Mouse (Mus musculus): Measurements from ENCODE around the gene Gm27027. TPM values are rescaled to one million over a fixed set of nuclear protein-coding genes. Genes with fewer than 3 reads are reported as not detected.

Gm27027 gene
- polyA plus RNA-seq, 2 experiments, result 0.43 TPM; not detected in 1

GRCm38 (mm10) chr2:93964494-93965160, 31.5 kb downstream of the Gm27027 start:
- DNase-seq (ENCODE audit: low spot score), result no peak
- TF ChIP-seq POLR2A (IDR thresholded peaks at IDR 0.05; ENCODE audit: borderline replicate concordance, extremely low read depth, insufficient read depth, insufficient read length), result no peak
- H3K9ac ChIP-seq (ENCODE audit: low read depth, low read length, severe bottlenecking), result no peak overlapping the region
- no peaks in the 10 kb centered on the region for H3K27me3 ChIP-seq (ENCODE audit: control insufficient read depth, insufficient read depth, low read length)
- ATAC-seq (ENCODE audit: low FRiP score, low read depth), result no peak
- no peaks in the 10 kb centered on the region for H3K36me3 ChIP-seq (ENCODE audit: control insufficient read depth, insufficient read depth, low read length)
- H3K4me3 ChIP-seq (replicated peaks; ENCODE audit: low read length), result no peak overlapping the region
- no peaks in the 10 kb centered on the region for H3K4me1 ChIP-seq (ENCODE audit: control insufficient read depth, insufficient read depth, low read length)
- H3K4me2 ChIP-seq (replicated peaks; ENCODE audit: low read depth, low read length, severe bottlenecking), result no peak overlapping the region
- H3K9me3 ChIP-seq (ENCODE audit: control insufficient read depth, low read length), result no peaks in the 10 kb centered on the region
- no peak overlapping the region for H3K27ac ChIP-seq (replicated peaks; ENCODE audit: low read depth, low read length)
- 59% methylated on average over 7 of the region's 7 CpGs for WGBS

DNA sequence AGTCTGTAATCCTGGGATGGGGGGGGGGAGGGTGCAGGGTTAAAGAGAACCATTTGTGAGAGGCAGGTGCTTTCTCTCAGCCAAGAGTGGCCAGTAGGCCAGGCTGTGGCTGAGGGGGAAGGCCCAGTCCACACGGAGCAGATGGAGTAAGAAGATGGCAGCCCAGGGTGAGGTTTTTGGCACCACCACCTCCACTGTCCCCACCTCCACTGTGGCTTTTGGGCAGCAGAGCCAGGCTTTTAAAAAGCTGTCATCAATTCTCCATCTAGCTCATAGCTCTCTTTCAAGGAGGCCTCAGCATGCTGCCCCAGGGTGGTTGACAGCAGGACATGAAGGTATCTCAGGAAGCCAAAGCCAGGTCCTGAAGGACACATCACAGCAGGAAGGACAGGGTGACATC, 32.4 kb downstream of the Gm27027 start:
- Histone ChIP-seq H3K4me3 (replicated peaks; ENCODE audit: low read length) (no peak overlapping the region), H3K4me1 (ENCODE audit: control insufficient read depth, insufficient read depth, low read length) (no peaks in the 10 kb centered on the region), H3K27me3 (ENCODE audit: control insufficient read depth, insufficient read depth, low read length) (no peaks in the 10 kb centered on the region), H3K27ac (replicated peaks; ENCODE audit: low read depth, low read length) (no peak overlapping the region), H3K4me2 (replicated peaks; ENCODE audit: low read depth, low read length, severe bottlenecking) (no peak overlapping the region), H3K9ac (ENCODE audit: low read depth, low read length, severe bottlenecking) (no peak overlapping the region), H3K9me3 (ENCODE audit: control insufficient read depth, low read length) (no peaks in the 10 kb centered on the region), H3K36me3 (ENCODE audit: control insufficient read depth, insufficient read depth, low read length) (no peaks in the 10 kb centered on the region)
- 67% methylated on average over 1 of the region's 1 CpGs for WGBS
- DNase-seq (ENCODE audit: low spot score) (no peak), ATAC-seq (ENCODE audit: low FRiP score, low read depth) (no peak)
- TF ChIP-seq POLR2A (IDR thresholded peaks at IDR 0.05; ENCODE audit: borderline replicate concordance, extremely low read depth, insufficient read depth, insufficient read length), result no peak

GRCm38 (mm10) chr2:93961716-93962115, 34.4 kb downstream of the Gm27027 start:
- ATAC-seq (ENCODE audit: low FRiP score, low read depth), result no peak
- H3K9ac ChIP-seq (ENCODE audit: low read depth, low read length, severe bottlenecking), result no peak overlapping the region
- no peak overlapping the region for H3K4me2 ChIP-seq (replicated peaks; ENCODE audit: low read depth, low read length, severe bottlenecking)
- H3K9me3 ChIP-seq (ENCODE audit: control insufficient read depth, low read length), result no peaks in the 10 kb centered on the region
- TF ChIP-seq POLR2A (IDR thresholded peaks at IDR 0.05; ENCODE audit: borderline replicate concordance, extremely low read depth, insufficient read depth, insufficient read length), result no peak
- DNase-seq (ENCODE audit: low spot score), result no peak
- 71% methylated on average over 8 of the region's 8 CpGs for WGBS
- H3K36me3 ChIP-seq (ENCODE audit: control insufficient read depth, insufficient read depth, low read length), result no peaks in the 10 kb centered on the region
- peaks cover 16% of the 10 kb centered on the region for H3K27me3 ChIP-seq (ENCODE audit: control insufficient read depth, insufficient read depth, low read length)
- no peak overlapping the region for H3K4me3 ChIP-seq (replicated peaks; ENCODE audit: low read length)
- no peak overlapping the region for H3K27ac ChIP-seq (replicated peaks; ENCODE audit: low read depth, low read length)
- no peaks in the 10 kb centered on the region for H3K4me1 ChIP-seq (ENCODE audit: control insufficient read depth, insufficient read depth, low read length)

DNA sequence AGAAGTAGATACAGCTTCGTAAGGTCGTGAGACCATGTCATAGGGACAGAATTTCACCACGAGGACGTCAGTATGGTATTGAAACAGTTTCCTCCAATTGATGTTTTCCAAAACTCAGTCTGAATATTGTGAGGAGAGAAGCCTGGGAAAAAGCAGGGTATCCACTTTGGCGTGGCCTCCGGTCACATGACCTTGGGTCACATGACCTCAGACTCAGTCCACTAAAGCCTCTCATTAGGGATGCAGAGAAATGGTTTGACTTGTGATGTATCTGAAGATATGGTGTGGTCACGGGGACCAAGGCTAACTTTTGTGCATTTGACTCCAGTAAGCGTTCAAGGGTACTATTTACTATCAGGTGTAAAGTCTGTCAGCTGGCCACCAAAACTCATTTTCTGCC, 36.8 kb downstream of the Gm27027 start:
- no peak for ATAC-seq (ENCODE audit: low FRiP score, low read depth)
- 74% methylated on average over 8 of the region's 8 CpGs for WGBS
- no peak for TF ChIP-seq POLR2A (IDR thresholded peaks at IDR 0.05; ENCODE audit: borderline replicate concordance, extremely low read depth, insufficient read depth, insufficient read length)
- no peak overlapping the region for H3K9ac ChIP-seq (ENCODE audit: low read depth, low read length, severe bottlenecking)
- no peaks in the 10 kb centered on the region for H3K9me3 ChIP-seq (ENCODE audit: control insufficient read depth, low read length)
- H3K27me3 ChIP-seq (ENCODE audit: control insufficient read depth, insufficient read depth, low read length), result peaks cover 40% of the 10 kb centered on the region
- no peak overlapping the region for H3K4me3 ChIP-seq (replicated peaks; ENCODE audit: low read length)
- H3K4me1 ChIP-seq (ENCODE audit: control insufficient read depth, insufficient read depth, low read length), result 0 out of 2 replicates have a peak, but pooled peaks cover 2% of the 10 kb centered on the region
- H3K4me2 ChIP-seq (replicated peaks; ENCODE audit: low read depth, low read length, severe bottlenecking), result no peak overlapping the region
- no peaks in the 10 kb centered on the region for H3K36me3 ChIP-seq (ENCODE audit: control insufficient read depth, insufficient read depth, low read length)
- no peak for DNase-seq (ENCODE audit: low spot score)
- H3K27ac ChIP-seq (replicated peaks; ENCODE audit: low read depth, low read length), result no peak overlapping the region

- TF ChIP-seq POLR2A (IDR thresholded peaks at IDR 0.05; ENCODE audit: borderline replicate concordance, extremely low read depth, insufficient read depth, insufficient read length), result no peak
- no peak overlapping the region for H3K27ac ChIP-seq (replicated peaks; ENCODE audit: low read depth, low read length)
- H3K4me2 ChIP-seq (replicated peaks; ENCODE audit: low read depth, low read length, severe bottlenecking), result no peak overlapping the region
- peaks cover 51% of the 10 kb centered on the region for H3K27me3 ChIP-seq (ENCODE audit: control insufficient read depth, insufficient read depth, low read length)
- DNase-seq (ENCODE audit: low spot score), result no peak
- H3K9me3 ChIP-seq (ENCODE audit: control insufficient read depth, low read length), result no peaks in the 10 kb centered on the region
- WGBS, result 79% methylated on average over 3 of the region's 3 CpGs
- H3K4me1 ChIP-seq (ENCODE audit: control insufficient read depth, insufficient read depth, low read length), result 0 out of 2 replicates have a peak, but pooled peaks cover 2% of the 10 kb centered on the region
- H3K9ac ChIP-seq (ENCODE audit: low read depth, low read length, severe bottlenecking), result no peak overlapping the region
- H3K36me3 ChIP-seq (ENCODE audit: control insufficient read depth, insufficient read depth, low read length), result no peaks in the 10 kb centered on the region
- H3K4me3 ChIP-seq (replicated peaks; ENCODE audit: low read length), result no peak overlapping the region
- no peak for ATAC-seq (ENCODE audit: low FRiP score, low read depth)
Observed at GRCm38 (mm10) chr2:93958216-93958615, 37.9 kb downstream of the Gm27027 start.
